Mouse (Mus musculus) C2C12 (cell line): Measurements from ENCODE around the gene Gm1604a.
"Not testable (repeated sequence)": the region's sequence is repeated elsewhere in the genome, so short reads cannot be mapped to it uniquely, and the experiment has no call there.

Experiments
- CEBPB ChIP-seq: IDR thresholded peaks from one replicate; pipeline ENCODE4 v1.6.1; 2011; ENCODE audit warnings: low read depth, mild to moderate bottlenecking, control low read depth, moderate library complexity
- CTCF ChIP-seq: IDR thresholded peaks from one replicate; pipeline ENCODE4 v1.5.1; 2011; ENCODE audit not compliant: control insufficient read depth, insufficient read depth, insufficient read length
- MAX ChIP-seq: IDR thresholded peaks from one replicate; pipeline ENCODE4 v1.6.1; 2011; ENCODE audit warnings: mild to moderate bottlenecking, control low read depth
- MYOD1 ChIP-seq: IDR thresholded peaks from one replicate; pipeline ENCODE4 v1.6.1; 2011; ENCODE audit warnings: low read depth; ENCODE audit not compliant: control insufficient read depth, insufficient read length
- MYOG ChIP-seq: IDR thresholded peaks from one replicate; pipeline ENCODE4 v1.6.1; 2011; ENCODE audit not compliant: control insufficient read depth, insufficient read length; ENCODE audit errors: extremely low read depth
- USF1 ChIP-seq: IDR thresholded peaks from one replicate; pipeline ENCODE4 v1.6.1; 2011; ENCODE audit warnings: low read depth, mild to moderate bottlenecking, control low read depth, moderate library complexity

DNA sequence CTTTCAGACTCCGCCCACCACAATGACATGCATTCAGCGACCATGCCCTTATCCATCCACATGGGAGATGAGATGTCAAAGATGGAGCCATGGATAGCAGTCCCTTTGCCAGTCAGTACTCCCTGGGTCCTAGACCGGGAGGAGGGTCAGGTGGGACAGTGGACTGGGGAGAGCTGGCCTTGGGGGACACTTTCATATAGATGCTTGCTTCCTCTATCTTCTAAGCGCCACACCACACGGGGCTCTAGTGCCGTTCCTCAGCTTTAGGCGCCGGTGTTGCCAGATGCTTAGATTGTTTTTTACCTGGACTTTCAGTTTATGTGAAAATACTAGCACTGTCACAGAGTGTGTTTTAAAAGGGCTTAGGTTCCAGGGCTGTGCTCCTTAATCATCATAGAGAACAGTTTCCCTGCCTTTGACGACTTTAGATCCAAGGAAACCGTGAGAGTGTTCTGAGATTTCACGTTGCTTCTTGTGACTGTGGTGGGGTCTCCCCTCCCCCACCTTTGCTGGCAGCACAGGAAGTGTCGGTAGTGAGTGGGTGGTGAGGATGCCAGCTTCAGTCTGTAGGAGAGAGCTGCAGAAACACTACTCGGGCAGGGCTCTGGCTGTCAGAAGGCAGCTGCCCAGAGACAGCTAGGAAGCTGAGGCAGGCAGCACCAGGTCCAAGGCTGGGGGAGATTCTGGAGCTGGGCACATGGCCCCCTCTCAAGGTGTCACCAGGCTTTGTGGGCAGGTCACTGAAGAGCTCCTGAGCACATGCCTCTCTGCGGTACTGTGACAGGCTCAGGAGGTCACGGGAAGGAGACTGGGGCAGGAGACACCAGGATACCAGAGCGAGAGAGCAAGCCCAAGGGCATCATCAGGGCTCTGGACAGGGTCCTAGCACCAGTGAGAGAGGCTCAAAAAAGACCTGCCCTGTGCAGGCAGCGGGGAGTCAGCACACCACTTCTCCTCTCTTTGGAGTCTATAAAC is 8.1 kb downstream of the Gm1604a start:
- not testable (repeated sequence) for TF ChIP-seq CTCF, MYOG, MAX, CEBPB, USF1, MYOD1
